Mouse (Mus musculus) layer of hippocampus, postnatal 10 days (tissue): ENCODE data around the gene Ints4. TPM values are rescaled to one million over a fixed set of nuclear protein-coding genes. Genes with fewer than 3 reads are reported as not detected.

Experiments
- DNase-seq, 2 experiments: peaks; one replicate each; pipeline ENCODE4 v3.0.0; 2021; ENCODE audit warnings: low spot score in 2 of 2
- total RNA-seq, 2 experiments: library from RNA; stranded (reverse); gene quantifications; 2 replicates each; pipeline ENCODE4 v1.2.3; 2021

Ints4 gene
- total RNA-seq, 2 experiments from 2014 or later, result 27.5 to 30.1 TPM

GRCm38 (mm10) chr7:97535531-97535930 is 54.8 kb downstream of the Ints4 start:
- no peak for DNase-seq

DNA sequence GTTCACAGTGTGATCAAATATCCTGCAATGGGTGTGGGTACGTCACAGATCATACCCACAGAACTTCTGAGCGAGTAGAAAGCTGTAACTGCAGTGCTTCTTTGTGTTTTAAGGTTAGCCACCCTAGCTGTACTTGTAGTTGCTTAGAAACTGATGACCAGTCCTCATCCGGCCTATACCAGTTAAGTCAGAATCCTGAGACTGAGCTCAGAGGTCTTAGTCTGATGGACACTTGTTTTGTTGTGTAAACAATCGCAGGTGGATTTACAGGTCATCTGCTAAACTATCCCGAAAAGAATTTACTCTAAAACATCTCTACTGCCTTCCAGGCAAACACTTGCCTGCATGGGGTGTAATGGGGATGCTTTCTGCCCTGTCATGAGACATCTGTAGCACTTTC is 55.8 kb downstream of the Ints4 start:
- DNase-seq, result no peak

- no peak for DNase-seq
Observed at GRCm38 (mm10) chr7:97546462-97546861, 65.7 kb downstream of the Ints4 start.

DNA sequence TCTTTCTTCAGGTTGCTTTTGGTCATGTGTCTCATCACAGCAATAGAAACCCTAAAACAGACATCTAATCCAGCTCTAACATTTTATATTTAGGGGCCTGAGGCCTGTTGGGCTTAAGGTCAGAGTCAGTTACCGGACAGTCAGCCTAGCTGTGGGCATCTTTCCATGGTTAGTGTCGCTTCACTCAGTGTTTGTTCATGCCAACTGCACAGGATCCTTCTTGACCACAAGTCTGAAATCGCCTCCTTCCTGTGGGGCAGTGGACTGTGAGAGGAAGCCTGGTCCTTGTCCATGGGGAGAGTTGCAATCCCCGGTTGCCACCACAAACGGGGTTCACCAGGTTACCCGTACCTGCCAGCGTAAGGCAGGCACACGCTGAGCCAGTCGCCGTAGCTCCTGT is 68.5 kb downstream of the Ints4 start:
- no peak for DNase-seq

GRCm38 (mm10) chr7:97550673-97551072 is 69.9 kb downstream of the Ints4 start:
- no peak for DNase-seq

DNA sequence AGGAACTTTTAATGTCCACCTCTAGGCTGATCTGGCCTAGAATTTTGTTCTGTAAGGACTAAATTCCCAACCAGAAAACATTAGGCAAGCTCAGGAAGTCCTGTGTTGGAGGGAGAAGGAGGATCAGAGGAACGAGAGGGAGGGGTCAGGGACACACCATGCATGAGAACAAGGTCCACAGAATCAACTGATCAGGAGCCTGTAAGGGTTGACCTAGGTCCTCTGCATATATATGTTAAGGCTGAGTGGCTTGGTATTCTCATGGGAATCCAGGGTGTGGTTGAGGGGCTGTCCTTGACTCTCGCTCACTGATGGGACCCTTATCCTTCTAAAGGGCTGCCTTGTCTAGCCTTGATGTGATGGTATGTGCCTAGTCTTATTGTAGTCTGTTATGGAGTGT is 82.8 kb downstream of the Ints4 start:
- DNase-seq, result no peak

GRCm38 (mm10) chr7:97569372-97569771 is 88.6 kb downstream of the Ints4 start:
- no peak for DNase-seq

- no peak for DNase-seq
Observed at GRCm38 (mm10) chr7:97570389-97570788, 89.6 kb downstream of the Ints4 start.

- peak; percentile 48 to 55 for DNase-seq
Observed at GRCm38 (mm10) chr7:97578361-97579066, 97.8 kb downstream of the Ints4 start.

- peak; percentile 92 to 93 for DNase-seq
Observed at GRCm38 (mm10) chr7:97579067-97579975, 98.6 kb downstream of the Ints4 start, which contains the start of the genes Aamdc and Rsf1. Gene Aamdc (minus strand): TSS chr7:97579497. Gene Rsf1 (plus strand): TSS chr7:97579889.

DNA sequence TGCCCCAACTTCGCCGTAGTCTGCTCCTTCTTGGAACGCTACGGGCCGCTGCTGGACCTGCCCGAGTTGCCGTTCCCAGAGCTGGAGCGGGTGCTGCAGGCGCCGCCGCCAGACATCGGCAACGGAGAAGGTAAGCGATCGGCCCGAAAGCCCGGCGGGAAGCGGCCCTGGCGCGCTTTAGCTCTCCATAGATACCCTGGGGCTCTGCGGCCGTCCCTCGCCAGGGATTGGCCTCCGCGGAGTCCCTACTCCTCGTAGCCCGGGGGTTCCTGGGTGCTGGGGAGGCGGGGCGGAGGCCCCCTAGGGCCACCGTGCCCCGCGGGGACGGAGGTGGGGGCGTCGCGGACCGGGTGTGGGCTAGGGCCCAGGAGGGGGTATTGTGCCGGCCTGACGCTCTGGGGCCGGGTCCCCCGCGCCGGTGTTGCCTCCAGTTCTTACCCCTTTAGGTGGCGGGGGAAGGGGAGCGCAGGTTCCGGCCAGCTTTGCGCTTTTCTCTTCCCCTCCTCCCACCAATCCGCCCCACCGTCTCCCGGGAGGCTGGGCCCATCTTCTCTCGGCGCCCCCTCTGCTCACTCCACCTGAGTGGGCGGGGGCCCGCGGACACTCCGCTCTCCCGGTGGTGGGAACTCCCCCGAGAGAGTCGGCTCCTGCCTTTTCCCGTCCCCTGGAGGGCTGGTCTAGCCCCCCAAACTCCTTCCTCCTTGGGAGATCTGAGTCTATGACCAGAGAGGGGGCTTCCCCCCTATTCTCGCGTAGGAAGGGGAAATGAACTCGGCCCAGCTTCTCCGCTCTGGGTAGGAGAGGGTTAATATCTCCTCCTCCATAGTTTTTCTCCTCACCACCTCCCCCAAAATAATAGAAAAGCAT is 99.5 kb downstream of the Ints4 start:
- peak; percentile 58 to 74 for DNase-seq

DNA sequence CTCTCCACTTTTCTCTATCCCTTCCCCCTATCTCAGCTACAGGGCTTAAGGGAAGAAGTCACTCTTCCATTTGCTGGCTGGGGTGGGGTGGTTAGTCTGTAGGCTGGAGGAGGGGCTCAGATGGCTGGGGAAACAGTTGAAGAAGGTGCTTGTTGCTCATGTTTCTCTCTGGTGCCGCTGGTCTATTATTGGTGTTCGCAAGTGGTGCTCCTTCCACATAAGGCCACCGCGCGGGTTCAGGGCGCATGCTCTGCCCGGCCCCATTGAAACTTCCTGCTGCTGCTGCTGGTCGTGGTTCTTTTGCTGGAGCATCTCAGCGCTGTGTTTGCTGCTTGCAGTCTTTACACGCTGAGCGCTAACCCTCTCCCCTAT is 100.1 kb downstream of the Ints4 start:
- peak; percentile 69 to 76 for DNase-seq

DNA sequence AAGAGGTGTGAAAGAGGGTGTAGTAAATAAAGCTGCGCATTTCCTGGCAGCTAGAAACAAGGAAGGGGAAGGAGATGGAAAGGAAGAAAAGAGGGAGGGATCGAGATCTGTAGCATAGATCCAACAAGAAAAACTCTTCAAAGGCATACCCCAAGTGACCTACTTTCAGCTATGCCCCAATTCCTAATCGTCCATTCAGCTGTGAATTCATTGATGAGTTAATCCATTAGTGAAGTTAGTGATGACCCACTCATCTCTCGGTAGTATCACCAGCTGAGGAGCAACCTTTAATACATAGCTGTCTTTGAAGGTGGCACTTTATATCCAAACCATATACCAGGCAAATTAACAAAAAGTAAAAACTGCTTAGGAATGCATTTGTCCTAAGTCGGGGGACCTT is 107.8 kb downstream of the Ints4 start:
- DNase-seq, result no peak

DNA sequence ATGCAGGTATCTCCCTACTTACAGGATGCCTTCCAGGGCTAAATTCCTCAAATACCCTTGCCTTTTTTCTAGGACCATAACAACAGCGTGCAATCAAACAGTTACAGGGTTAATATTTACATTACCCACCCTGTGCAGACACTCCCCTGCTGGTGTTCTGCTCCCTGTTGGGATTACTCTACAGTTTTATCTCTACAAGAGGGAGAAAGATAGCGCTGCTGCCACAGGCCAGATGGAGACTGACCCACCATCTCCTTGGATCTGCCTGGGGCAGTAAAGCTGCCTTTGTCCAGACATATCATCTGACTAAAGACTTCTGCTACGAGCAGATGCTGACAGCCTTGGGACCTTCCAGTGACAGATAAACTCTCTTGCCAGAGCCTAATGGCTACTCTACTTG is 109.7 kb downstream of the Ints4 start:
- DNase-seq, result no peak

Other genes with a start within 250 kb of the Ints4 start
- gene Usp35, start 148.9 kb upstream of the Ints4 start, total RNA-seq, result 10 to 100 TPM; 10.8 to 14.0 TPM
- gene Kctd21, start 148.6 kb upstream of the Ints4 start, total RNA-seq, result 1 to 10 TPM; 6.9 to 8.9 TPM
- gene Alg8, start 109.3 kb upstream of the Ints4 start, total RNA-seq, result 10 to 100 TPM; 10.6 to 11.3 TPM
- gene Ndufc2, start 81.0 kb upstream of the Ints4 start, total RNA-seq, result 100 to 1,000 TPM; 270 to 275 TPM
- 10 to 100 TPM; 16.9 to 19.7 TPM for gene Thrsp, start 63.2 kb upstream of the Ints4 start, total RNA-seq
- 1 to 10 TPM; 2.1 to 3.1 TPM for gene Kctd14, start 29.6 kb upstream of the Ints4 start, total RNA-seq
- 10 to 100 TPM; 40.2 to 42.0 TPM for gene Aamdc, start 98.5 kb downstream of the Ints4 start, total RNA-seq
- 10 to 100 TPM; 42.3 to 45.4 TPM for gene Rsf1, start 98.9 kb downstream of the Ints4 start, total RNA-seq
- gene Clns1a, start 215.7 kb downstream of the Ints4 start, total RNA-seq, result 10 to 100 TPM; 68.7 to 74.9 TPM